Mouse (Mus musculus): ENCODE measurements around the gene Gng12.
"Not testable (repeated sequence)": the region's sequence is repeated elsewhere in the genome, so short reads cannot be mapped to it uniquely, and the experiment has no call there.

The Gng12 gene

GRCm38 (mm10) chr6:66955089-66955657 is 59.0 kb downstream of the Gng12 start:
- no peak for DNase-seq (ENCODE audit: extremely low spot score)

- no peak for DNase-seq (ENCODE audit: extremely low spot score)
These were observed 62.5 kb downstream of the Gng12 start for GRCm38 (mm10) chr6:66958466-66959235.

DNA sequence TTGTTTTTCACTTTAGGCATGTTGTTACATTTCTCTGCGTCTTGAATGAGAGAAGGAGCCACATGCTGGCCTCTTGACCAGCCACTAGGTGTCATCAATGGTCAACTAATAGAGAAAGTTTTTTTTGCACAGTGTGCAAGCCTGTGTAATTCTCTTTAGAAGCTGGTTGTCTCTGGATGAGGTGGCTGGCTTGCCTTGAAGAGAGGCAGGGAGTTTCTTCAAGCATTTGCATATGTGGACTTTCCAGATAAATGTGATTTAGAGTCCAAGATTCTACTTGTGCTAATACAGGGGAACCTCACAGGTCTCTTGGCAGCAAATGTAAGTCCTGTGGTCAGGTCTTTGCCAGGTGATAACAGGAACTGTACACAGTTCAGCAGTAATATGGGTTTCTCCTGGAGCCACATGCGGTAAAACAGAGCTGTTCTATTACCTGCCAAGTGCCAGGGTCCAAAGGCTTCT is 66.4 kb downstream of the Gng12 start:
- DNase-seq (ENCODE audit: extremely low spot score): peak; percentile 58

DNA sequence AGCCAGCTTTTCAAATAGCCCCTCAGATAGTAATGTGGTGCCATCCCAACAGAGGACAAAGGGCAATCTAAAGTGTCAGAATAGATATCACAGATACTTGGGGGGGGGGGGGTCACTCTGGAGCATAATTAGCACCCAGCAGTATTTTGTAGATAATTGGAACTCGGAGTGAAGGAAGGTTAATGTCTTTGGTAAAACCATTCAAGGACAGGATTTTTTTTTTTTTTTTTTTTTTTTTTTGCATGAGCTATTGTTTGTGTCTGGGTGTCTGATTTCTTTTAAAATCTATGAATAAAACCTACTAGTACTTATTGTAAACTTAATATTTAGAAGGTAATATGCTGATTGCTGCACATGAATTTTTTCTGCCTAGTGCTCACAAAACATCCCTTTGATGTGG is 66.9 kb downstream of the Gng12 start:
- DNase-seq (ENCODE audit: extremely low spot score): no peak

DNA sequence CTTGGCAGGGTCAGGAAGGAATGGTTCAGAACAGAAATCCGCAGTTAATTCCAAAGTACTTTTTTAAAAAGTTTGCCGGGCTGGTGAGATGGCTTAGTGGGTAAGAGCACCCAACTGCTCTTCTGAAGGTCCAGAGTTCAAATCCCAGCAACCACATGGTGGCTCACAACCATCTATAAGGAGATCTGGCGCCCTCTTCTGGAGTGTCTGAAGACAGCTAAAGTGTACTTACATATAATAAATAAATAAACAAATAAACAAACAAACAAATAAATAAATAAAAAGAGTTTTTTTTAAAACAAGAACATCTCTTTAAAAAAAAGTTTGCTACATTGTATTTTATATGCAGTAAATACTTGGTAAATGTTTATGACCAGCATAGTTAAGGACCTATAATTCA is 67.5 kb downstream of the Gng12 start:
- not testable (repeated sequence) for DNase-seq (ENCODE audit: extremely low spot score)

- no peak for DNase-seq (ENCODE audit: extremely low spot score)
These were observed 68.0 kb downstream of the Gng12 start for GRCm38 (mm10) chr6:66964222-66964621.

- DNase-seq (ENCODE audit: extremely low spot score): no peak
These were observed 69.0 kb downstream of the Gng12 start for GRCm38 (mm10) chr6:66965203-66965602.

- DNase-seq (ENCODE audit: extremely low spot score): no peak
These were observed 71.6 kb downstream of the Gng12 start for GRCm38 (mm10) chr6:66967788-66968187.

DNA sequence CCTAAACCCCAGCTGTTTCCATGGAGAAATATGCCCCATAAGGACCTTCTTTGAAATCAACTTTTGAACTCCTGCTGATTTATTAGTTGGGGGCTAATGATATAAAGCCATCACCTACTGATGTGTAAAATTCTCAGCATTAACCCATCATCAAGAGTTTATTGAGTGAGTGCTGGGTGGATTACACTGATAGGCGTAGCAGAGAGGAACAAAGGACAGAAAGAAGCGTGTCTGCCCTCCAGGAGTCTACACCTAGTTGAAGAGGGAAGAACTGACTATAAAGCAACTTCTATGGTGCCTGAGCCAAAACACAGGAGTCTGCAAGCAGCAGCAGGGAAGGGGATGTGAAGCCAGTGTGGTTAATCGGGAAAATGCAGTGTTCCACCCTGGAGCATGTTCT is 73.2 kb downstream of the Gng12 start:
- DNase-seq (ENCODE audit: extremely low spot score): no peak

GRCm38 (mm10) chr6:66972300-66972699 is 76.1 kb downstream of the Gng12 start:
- no peak for DNase-seq (ENCODE audit: extremely low spot score)

GRCm38 (mm10) chr6:66973180-66973579 is 77.0 kb downstream of the Gng12 start:
- no peak for DNase-seq (ENCODE audit: extremely low spot score)

DNA sequence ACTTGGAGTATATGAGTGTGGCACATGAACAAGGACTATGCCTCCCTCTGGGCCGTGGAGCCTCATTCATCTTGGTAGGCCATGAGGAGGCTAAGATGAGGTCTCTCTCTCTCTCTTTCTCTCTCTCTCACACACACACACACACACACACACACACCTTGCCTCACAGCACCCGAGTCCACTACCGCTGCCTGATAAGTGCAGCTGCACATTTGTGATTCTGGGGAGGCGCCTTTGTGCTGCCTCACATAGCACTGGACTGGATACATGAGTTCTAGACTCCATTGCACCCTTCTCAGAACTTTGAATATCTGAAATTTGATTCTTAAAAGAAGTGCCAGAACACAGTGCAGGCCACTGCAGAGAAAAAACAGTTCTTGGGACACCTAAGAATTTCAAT is 79.3 kb downstream of the Gng12 start:
- no peak for DNase-seq (ENCODE audit: extremely low spot score)

GRCm38 (mm10) chr6:66979197-66979596 is 83.0 kb downstream of the Gng12 start:
- DNase-seq (ENCODE audit: extremely low spot score): no peak

- DNase-seq (ENCODE audit: extremely low spot score): no peak
These were observed 83.8 kb downstream of the Gng12 start for GRCm38 (mm10) chr6:66980040-66980439.

GRCm38 (mm10) chr6:66981366-66981765 is 85.2 kb downstream of the Gng12 start:
- no peak for DNase-seq (ENCODE audit: extremely low spot score)

GRCm38 (mm10) chr6:66981864-66982263 is 85.7 kb downstream of the Gng12 start:
- no peak for DNase-seq (ENCODE audit: extremely low spot score)

DNA sequence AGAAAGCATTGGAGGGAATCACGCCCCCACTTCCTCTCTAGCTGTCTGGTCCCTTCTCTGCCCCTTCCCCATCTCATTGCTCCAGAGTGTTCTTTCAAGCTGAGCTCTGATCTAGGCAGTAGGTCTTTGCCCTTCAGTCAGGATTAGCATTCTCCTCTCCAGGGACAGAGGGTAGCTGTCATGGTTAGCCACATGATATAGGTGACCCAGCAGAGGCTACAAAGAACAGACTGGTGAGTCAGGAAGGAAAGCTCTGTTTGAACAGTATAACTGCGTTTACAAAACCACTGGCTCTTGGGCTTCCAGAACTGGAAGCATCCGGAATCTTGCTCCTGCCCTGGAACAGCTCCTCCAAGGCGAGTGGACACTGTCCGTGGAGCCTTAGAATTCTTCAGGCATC is 87.9 kb downstream of the Gng12 start:
- DNase-seq (ENCODE audit: extremely low spot score): no peak

DNA sequence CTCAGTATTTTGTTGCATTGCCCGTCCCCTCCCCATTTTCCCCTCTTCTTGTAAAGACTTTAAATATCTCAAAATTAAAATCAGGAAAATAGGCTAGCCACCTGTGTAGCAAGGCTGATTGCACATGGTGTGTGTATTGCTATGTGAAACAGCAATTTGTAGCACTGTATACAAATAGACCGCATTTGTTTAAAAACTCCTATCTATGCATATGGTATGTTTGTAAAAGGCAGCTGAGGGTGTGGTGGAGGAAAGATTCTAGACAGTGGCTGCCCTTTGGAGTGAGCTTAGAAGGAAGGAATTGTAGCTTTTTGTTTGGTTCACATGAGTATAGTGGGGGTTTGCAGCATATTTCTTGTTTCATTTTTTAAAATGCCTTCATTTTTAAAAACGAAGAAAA is 88.5 kb downstream of the Gng12 start:
- DNase-seq (ENCODE audit: extremely low spot score): no peak

DNA sequence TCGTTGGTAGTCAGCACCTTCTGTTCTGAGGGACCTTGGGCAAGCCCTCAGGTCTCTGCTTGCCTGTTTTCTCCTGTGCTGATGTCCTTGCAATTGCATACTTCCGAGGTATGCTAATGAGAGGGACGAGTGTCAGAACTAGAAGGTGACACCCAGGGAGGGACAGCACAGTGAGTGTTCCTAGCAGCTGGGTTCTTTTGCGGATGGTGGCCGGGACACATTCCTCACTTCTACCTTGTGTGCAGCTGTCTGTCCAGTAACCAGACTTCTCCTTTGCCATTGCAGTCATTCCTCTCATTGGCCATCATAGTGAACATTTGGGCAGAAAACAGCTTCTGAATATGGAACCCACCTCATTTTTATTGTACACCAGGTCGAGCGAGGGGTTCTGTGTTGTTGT is 89.3 kb downstream of the Gng12 start:
- DNase-seq (ENCODE audit: extremely low spot score): no peak

DNA sequence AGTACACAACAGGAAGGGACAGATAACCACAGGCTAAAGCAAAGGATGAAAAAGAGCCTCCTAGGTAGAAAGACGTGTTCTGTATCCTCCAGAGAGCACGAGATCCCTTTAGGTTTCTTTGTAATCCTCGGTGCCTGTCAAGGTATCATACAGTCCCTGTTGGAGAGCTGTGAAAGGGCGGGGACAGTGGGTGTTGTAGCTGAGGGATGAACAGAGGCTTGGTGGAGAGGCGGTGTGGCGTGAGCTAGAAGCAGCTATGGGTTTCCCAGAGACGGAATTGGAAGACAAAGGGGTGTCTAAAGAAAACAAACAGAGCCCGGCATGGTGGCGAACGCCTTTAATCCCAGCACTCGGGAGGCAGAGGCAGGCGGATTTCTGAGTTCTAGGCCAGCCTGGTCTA is 89.9 kb downstream of the Gng12 start:
- no peak for DNase-seq (ENCODE audit: extremely low spot score)

DNA sequence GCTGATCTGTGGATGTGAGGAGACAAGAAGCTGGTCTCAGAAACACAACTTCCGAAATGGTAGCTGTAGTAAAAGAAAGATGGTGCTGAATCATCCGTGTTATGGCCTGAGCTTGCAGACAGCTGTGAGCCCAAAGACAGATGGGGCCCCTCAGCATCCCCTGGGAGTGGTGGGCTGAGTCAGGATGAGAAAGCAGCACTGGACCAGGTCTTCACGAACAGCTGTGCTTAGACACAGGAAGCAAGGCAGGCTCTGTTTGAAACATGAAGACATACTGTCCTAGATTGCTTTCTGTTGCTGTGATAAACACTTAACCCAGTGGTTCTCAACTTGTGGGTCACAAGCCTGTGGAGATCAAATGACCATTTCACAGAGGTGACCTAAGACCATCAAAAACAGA is 91.4 kb downstream of the Gng12 start:
- no peak for DNase-seq (ENCODE audit: extremely low spot score)

GRCm38 (mm10) chr6:66988363-66988762 is 92.2 kb downstream of the Gng12 start:
- DNase-seq (ENCODE audit: extremely low spot score): no peak

DNA sequence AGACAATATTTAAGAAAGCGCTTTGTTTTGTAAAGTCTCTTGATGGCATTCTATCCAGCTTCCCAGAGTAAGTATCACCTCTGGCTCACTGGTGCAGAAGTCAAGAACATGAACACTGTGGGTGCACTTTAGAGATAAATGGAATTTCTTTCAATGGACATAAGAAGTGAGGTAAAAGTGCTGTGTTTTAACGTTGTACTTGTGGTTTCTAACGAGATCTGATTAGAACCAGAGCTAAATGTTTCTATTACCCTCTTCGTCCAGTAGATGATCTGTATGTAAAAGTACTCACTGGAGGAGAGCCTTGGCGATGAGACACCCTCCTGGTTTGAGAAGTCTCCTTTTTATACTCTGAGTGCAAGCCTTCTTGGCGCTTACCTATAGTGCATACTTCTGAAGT is 92.8 kb downstream of the Gng12 start:
- DNase-seq (ENCODE audit: extremely low spot score): no peak

GRCm38 (mm10) chr6:66989518-66989917 is 93.3 kb downstream of the Gng12 start:
- no peak for DNase-seq (ENCODE audit: extremely low spot score)
